Mouse (Mus musculus) heart, postnatal 10 days (tissue): ENCODE measurements around the gene Nolc1. TPM values are rescaled to one million over a fixed set of nuclear protein-coding genes. Genes with fewer than 3 reads are reported as not detected.
A peak's percentile ranks its signal among the peaks of the same experiment; 100 is the strongest.
"Not testable (repeated sequence)": the region's sequence is repeated elsewhere in the genome, so short reads cannot be mapped to it uniquely, and the experiment has no call there.

ENCODE experiments used
- DNase-seq, 2 experiments: peaks; one replicate each; pipeline ENCODE4 v3.0.0; 2021
- intact Hi-C: fragments of 180-260 bp; cut with DNase I; formaldehyde crosslinking; loops from one replicate; pipeline ENCODE4 v1.15.1; 2025
- total RNA-seq, 2 experiments: library from RNA; stranded (reverse); gene quantifications; 2 replicates each; pipeline ENCODE4 v1.2.3; 2021

Nolc1 gene
- total RNA-seq, 2 experiments from 2014 or later: 25.1 to 27.2 TPM

GRCm38 (mm10) chr19:46085185-46085584 is 9.5 kb downstream of the Nolc1 start:
- intact Hi-C loops: loop anchor here (5.0 kb wide), 2 partner anchors 47 to 167 kb away; partner anchors contain the start of gene Elovl3
- no peak for DNase-seq

DNA sequence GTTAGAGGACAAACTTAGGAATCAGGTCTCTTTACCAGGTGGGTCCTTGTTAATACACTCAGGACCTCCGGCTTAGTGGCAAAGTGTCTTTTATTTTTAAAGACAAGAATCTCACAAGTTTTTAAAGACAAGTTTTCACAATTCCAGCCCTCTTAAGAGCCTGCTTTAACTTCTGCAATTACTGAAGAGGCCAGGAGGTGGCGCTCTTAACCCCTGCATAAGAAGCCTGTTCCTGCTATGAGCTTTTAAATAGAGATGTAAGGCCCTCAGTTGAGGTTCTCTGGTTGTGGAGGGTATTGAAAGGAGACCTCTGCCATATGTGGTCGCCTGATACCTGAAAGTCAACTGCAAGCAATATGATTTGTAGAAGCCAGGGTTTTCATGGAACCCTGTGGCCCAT is 10.7 kb downstream of the Nolc1 start:
- peak; percentile 47 to 71 for DNase-seq
- intact Hi-C loops: loop anchor here (5.0 kb wide), 2 partner anchors 46 to 166 kb away; partner anchors contain the start of gene Elovl3

DNA sequence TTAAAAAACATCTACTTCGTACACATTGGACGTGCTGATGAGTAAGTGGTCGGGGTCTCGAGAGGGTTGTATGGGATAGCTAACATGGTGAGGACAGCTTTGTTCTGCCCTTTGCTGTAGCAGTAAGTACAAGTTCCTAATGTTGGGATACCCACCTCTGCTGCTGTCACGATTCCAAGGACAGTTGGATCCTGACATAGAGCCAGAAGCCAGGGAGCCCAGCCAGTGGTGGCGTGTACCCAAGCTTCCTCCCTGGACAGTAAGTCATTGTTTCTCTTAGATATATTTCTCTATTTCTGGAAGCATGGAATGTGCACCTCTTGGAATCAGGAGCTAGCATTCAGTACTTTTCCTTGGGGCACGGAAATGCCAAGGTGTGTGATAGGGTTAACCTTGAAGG is 12.2 kb downstream of the Nolc1 start:
- intact Hi-C loops: loop anchor here (5.0 kb wide), 2 partner anchors 44 to 164 kb away; partner anchors contain the start of gene Elovl3
- peak; percentile 52 to 78 for DNase-seq

- intact Hi-C loops: no loop called here
These were observed 16.0 kb downstream of the Nolc1 start for GRCm38 (mm10) chr19:46091641-46092040.

GRCm38 (mm10) chr19:46094144-46094543 is 18.5 kb downstream of the Nolc1 start:
- intact Hi-C loops: no loop called here
- no peak for DNase-seq

More at GRCm38 (mm10) chr19:46091641-46092040, 16.0 kb downstream of the Nolc1 start:
- DNase-seq: no peak

- intact Hi-C loops: no loop called here
- DNase-seq: no peak
These were observed 19.6 kb downstream of the Nolc1 start for GRCm38 (mm10) chr19:46095291-46095690.

GRCm38 (mm10) chr19:46096396-46096795 is 20.7 kb downstream of the Nolc1 start:
- no peak for DNase-seq
- intact Hi-C loops: no loop called here

- no peak for DNase-seq
- intact Hi-C loops: no loop called here
These were observed 23.9 kb downstream of the Nolc1 start for GRCm38 (mm10) chr19:46099561-46099960.

GRCm38 (mm10) chr19:46103437-46104186 is 27.9 kb downstream of the Nolc1 start:
- intact Hi-C loops: no loop called here
- peak in 1 of 2 experiments; percentile 15 for DNase-seq

DNA sequence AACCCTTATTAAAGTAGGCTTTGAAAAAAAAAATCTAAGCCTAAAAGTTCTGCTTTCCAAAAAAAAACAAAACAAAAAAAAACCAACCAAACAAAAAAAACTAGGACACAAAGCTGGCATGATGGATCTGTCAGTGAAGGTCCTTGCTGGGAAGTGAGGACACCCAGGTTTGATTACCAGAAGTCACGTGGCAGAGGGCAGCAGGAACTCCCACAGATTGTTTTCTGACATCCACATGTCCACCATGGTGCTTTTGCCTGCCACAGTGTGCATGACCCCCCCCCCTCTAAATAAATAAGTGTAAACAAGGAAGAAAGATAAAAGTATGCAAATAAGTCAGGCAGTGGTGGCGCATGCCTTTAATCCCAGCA is 28.5 kb downstream of the Nolc1 start:
- no peak for DNase-seq
- intact Hi-C loops: no loop called here

DNA sequence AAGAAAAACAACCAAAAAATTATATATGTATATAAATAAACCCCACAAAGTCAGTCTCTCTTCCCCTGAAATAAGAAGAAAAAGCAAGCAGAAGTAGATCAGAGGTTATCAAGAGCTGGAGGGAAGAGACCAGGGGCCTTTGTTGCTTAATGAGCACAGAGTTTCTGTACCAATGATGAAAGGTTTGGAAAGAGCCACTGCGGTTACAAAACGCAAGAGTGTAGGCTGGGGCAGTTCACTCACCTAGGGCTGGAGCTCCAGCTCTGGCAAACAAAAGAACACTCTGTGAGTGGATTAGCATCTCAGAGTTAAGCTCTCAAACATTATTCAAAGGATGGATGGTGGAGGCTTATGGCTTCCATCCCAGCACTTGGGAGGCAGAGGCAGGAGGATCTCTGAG is 34.6 kb downstream of the Nolc1 start:
- DNase-seq: no peak
- intact Hi-C loops: no loop called here

GRCm38 (mm10) chr19:46110781-46111180 is 35.1 kb downstream of the Nolc1 start:
- no peak for DNase-seq
- intact Hi-C loops: no loop called here

- DNase-seq: no peak
- intact Hi-C loops: no loop called here
These were observed 39.0 kb downstream of the Nolc1 start for GRCm38 (mm10) chr19:46114617-46115016.

GRCm38 (mm10) chr19:46119458-46119857 is 43.8 kb downstream of the Nolc1 start:
- DNase-seq: no peak
- intact Hi-C loops: no loop called here

DNA sequence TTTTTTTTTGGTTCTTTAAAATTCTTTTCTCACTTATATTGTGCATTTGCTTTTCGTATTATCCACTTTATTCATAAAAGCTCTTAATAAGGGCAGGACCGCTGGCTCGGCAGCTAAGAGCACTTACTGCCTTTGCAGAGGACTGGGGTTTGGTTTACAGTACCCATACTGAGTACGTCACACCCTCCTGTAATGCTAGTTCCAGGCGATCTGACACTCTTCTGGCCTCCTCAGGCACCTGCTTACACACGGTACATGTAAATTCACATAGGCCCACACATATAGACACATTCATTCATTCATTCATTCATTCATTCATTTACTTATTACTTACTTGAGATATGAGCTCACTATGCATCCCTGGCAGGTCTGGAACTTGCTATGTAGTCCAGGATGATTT is 45.2 kb downstream of the Nolc1 start:
- intact Hi-C loops: no loop called here
- DNase-seq: no peak

DNA sequence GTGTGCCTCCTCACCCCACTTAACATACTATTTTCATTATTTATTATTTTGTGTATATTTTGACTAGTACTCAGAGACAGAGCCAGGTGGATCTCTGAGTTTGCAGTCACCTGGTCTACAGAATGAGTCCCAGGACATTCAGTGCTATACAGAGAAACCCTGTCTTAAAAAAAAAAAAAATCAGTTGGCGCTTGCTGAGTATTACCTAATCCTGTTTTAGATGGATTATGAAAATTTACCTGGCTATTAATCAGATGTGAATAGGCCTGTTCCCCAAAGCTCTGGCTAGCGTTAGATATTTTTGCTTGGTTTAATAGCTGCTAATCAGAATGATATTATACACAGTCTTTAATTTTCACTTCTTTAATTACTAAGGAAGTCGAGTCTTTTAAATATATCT is 48.2 kb downstream of the Nolc1 start:
- DNase-seq: no peak
- intact Hi-C loops: no loop called here

- intact Hi-C loops: no loop called here
- DNase-seq: no peak
These were observed 49.0 kb downstream of the Nolc1 start for GRCm38 (mm10) chr19:46124651-46125050.

- intact Hi-C loops: no loop called here
- no peak for DNase-seq
These were observed 50.6 kb downstream of the Nolc1 start for GRCm38 (mm10) chr19:46126301-46126700.

GRCm38 (mm10) chr19:46129737-46130136 is 54.1 kb downstream of the Nolc1 start:
- intact Hi-C loops: loop anchor here (5.0 kb wide), 1 partner anchor 42 kb away; no protein-coding TSS in a partner anchor
- DNase-seq: not testable (repeated sequence)

DNA sequence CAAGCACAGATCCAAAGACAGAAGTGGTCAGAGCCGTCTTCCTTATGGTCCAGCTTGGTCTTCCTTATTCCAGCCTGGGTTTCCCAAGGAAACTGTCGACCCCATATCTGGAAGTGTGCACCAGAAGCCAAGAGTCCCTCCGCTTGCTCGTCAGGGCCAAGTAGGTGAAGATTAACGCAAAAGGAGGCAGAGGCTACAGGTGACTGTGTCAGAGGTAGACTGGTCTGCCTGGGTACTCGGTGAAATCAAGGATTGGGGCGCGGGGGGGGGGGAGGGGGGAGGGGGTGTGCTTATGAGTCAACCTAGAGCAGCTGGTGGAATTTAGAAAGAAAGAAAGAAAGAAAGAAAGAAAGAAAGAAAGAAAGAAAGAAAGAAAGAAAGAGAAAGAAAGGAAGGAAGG is 55.6 kb downstream of the Nolc1 start:
- intact Hi-C loops: loop anchor here (5.0 kb wide), 1 partner anchor 44 kb away; no protein-coding TSS in a partner anchor
- no peak for DNase-seq

DNA sequence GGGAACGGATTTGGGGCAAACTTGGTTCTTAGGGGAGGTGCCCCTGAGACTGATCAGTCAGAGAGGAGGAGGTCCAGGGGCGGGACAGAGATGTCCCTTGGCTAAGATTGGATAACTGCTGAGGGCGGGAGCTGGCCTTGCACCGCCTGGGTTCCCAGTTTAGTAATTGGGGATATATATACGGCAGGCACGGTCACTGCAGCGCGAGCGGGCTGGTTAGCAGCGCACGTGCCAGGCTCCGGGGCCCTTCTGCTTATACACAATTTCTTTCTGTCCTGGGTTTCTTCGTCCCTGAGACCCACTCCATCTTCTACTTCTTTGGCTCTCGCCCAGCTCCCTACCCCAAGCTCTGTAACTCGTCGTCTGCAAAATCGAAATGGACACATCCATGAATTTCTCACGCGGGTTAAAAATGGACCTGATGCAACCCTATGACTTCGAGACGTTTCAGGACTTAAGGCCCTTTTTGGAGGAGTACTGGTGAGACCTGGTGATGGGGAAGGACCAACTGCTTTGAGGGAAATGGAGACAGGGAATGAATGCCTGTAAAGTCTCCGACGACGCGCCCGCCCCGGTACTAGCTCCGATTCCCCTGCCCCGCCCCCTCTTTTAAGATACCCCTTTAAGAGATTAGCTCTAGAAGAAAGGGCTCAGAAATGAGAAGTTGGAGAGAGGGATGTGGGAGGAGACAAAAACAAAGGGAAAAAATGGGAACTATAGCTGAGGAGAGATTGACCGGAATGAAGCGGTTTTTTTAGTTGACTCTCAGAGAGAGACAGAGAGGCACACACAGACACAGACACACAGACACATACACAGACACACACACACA is 56.2 kb downstream of the Nolc1 start, which contains the start of gene Elovl3:
Elovl3 (plus strand) TSS at position 204 of the 832 bp plus-strand sequence.
- intact Hi-C loops: loop anchor here (5.0 kb wide), 1 partner anchor 45 kb away; no protein-coding TSS in a partner anchor
- DNase-seq: peak; percentile 41 to 43
